Mouse (Mus musculus) cerebellum, adult 2 months (tissue): ENCODE measurements around the gene Tmem270.

Source experiments
- CTCF ChIP-seq: fragments of 200-500 bp; IDR thresholded peaks from 2 replicates; pipeline ENCODE4 v1.5.1; 2011; ENCODE audit warnings: low read depth, mild to moderate bottlenecking, control low read depth, low read length, moderate library complexity, borderline replicate concordance; ENCODE audit not compliant: insufficient read depth
- POLR2A ChIP-seq: fragments of 200-500 bp; IDR thresholded peaks from 2 replicates; pipeline ENCODE4 v1.6.1; 2011; ENCODE audit warnings: low read length, control low read depth, borderline replicate concordance; ENCODE audit not compliant: insufficient read depth

- TF ChIP-seq POLR2A (no peak), CTCF (no peak)
These were observed 33.9 kb downstream of the Tmem270 start for GRCm38 (mm10) chr5:134872597-134872996.
